Mouse (Mus musculus): ENCODE data around the gene Atp6v1d.

The Atp6v1d gene

DNA sequence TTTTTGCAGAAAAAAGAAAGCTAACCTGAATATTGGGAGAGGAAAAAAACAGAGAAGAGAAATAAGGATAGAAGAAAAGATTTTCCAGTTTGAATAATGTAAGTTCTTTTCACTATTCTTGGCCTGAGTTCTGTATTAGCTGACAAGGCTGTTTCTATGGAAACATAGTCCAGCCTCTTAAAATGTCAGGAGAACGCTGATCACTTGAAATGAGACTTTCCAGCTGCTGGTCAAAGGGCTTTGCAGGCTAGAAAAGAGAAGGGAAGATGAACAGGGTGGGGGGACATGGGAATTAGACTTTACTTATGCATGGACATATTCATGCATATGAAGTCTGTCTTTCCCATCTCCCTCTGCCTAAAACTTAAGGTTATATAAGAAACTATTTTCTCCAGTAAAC, 67.2 kb downstream of the Atp6v1d start:
- DNase-seq (ENCODE audit: low spot score): no peak

DNA sequence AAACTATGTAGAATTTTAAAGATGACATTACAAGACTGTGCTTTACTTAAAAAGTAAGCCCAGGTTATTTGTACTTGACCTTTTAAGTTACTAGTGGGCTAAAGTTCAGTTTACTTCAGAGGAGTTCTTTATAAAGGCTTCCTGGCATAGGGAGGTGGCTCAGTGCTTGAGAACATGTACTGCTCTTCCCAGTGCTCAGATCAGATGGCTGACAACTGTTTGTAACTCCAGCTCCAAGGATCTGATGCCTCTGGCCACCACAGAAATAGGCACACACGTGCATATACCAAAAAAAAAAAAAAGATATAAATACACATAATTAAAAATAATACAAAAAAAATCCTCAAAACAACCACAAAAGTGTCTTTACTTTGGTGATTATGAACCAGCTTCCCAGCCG, 70.6 kb downstream of the Atp6v1d start:
- DNase-seq (ENCODE audit: low spot score): no peak
